In the genomic region with DNA sequence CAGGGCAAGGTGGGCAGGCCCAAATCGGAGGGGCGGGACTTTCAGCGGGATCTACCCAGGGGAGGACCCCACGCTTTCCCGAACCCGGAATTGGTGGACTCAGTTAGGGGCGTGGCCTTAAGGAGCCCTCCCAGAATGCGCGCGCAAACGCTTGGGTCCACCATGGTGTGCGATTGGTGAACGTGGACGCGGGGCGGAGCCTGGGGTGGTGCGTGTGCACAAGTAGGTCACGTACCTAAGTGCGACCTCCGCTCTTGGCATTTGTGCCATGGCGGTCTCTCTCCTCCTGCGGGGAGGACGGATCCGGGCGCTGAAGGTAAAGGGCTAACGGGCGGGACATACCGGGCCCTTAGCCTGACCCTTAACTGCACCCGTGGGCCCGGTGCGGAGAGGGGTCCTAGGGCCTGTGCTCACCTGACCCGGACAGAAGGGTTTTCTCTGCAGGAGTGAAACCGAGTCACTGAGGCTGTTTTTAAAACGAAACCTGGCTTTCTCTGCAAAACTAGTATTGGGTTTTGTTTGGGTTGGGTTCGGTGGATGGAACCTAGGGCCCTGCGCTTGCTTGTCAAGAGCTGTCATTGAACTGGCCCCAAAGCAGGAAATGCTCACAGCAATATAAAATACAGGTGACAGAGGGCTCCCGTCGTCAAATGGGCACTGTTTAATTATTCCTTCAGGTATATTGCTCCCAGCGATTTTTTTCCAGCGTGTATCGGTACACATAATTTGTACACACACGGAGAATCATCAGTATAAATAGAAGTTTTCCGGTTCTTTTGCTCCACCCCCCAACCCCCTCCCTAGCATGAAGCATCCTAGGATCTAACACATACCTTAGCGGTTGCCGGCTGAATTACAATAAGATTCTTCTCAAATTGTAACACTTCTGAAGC, we compare ENCODE assay signal across 8 mouse cellular contexts. TPM values are rescaled to one million over a fixed set of nuclear protein-coding genes. Genes with fewer than 3 reads are reported as not detected.
DNase-seq lines count a peak whose midpoint lies in the region; ATAC-seq and TF ChIP-seq lines count a peak whose summit lies in the region.

Wdr4 (minus strand) TSS at position 35 of the 893 bp plus-strand sequence.
Ndufv3 (plus strand) TSS at position 170 of the 893 bp plus-strand sequence.

- ATAC-seq in Patski = peak; percentile 94
- ATAC-seq in hindbrain, embryonic 13.5 days (ENCODE audit: low FRiP score) = peak; percentile 92

- peak within 1 kb of the TSS; percentile 75 for H3K4me2 ChIP-seq in hindbrain, embryonic 13.5 days

- H3K36me3 ChIP-seq in hindbrain, embryonic 13.5 days = peaks cover 20% of the 10 kb centered on the region

- CTCF ChIA-PET in Patski (lab: Charles Lee) = interaction anchor here (0.7 to 2.1 kb wide), 9 partner anchors 46 to 148 kb away, joined by 3 to 9 read pairs (median 4); no protein-coding TSS in a partner anchor

- no peak for TF ChIP-seq CTCF in Patski (IDR thresholded peaks at IDR 0.05)

- in situ Hi-C loops in Patski (cut with MboI; ENCODE audit: low pct_unique_long_range_greater_than_20kb) = loop anchor here (10.0 kb wide), 2 partner anchors 145 to 505 kb away; no protein-coding TSS in a partner anchor

- H3K27me3 ChIP-seq in Patski = no peaks in the 10 kb centered on the region
- no peaks in the 10 kb centered on the region for H3K27me3 ChIP-seq in hindbrain, embryonic 13.5 days

- peak within 1 kb of the TSS; percentile 60 for H3K4me3 ChIP-seq in hindbrain, embryonic 13.5 days

- H3K27ac ChIP-seq in hindbrain, embryonic 13.5 days = peak within 1 kb of the TSS; percentile 82

- POLR2A ChIA-PET in Patski (lab: Charles Lee) = interaction anchor here (0.6 kb wide), 1 partner anchor 38 kb away, joined by 4 read pairs; no protein-coding TSS in a partner anchor

- DNase-seq in Patski (ENCODE audit: low read depth, low spot score) = peak; percentile 86
- DNase-seq in cerebellum, postnatal 14 days = peak; percentile 99
- DNase-seq in frontal cortex, postnatal 14 days (ENCODE audit: low spot score in 2 of 2) = peak; percentile 97 to 98
- DNase-seq in layer of hippocampus, postnatal 25 days (ENCODE audit: extremely low spot score in 1 of 2, low spot score in 1 of 2) = peak; percentile 91 to 94
- peak; percentile 100 for DNase-seq in lung, postnatal 25 days (ENCODE audit: low spot score)
- DNase-seq in retina, embryonic 14.5 days (ENCODE audit: low spot score) = peak; percentile 100
- peak; percentile 100 for DNase-seq in thymus, postnatal 4 days

- H3K4me1 ChIP-seq in hindbrain, embryonic 13.5 days (replicated peaks) = peaks cover 44% of the 10 kb centered on the region

- no peaks in the 10 kb centered on the region for H3K9me3 ChIP-seq in hindbrain, embryonic 13.5 days

- WGBS in hindbrain, embryonic 13.5 days = under 1% methylated on average over 45 of the region's 45 CpGs

- peak within 1 kb of the TSS; percentile 77 for H3K9ac ChIP-seq in hindbrain, embryonic 13.5 days

RNA-seq across cellular contexts. Expression of gene Wdr4, which starts in this region (rescaled TPM):
- 28.9 TPM for polyA plus RNA-seq in Patski (2021)
- polyA plus RNA-seq in hindbrain, embryonic 13.5 days (2015; fragmentation: Nextera tagmentation; extraction: Ambion mirVana) = 33.2 and 38.5 TPM in 2 replicates
- total RNA-seq in layer of hippocampus, postnatal 25 days (2021) = 10 to 100 TPM; 23.8 to 25.6 TPM

RNA-seq across cellular contexts. Expression of gene Ndufv3, which starts in this region (rescaled TPM):
- 246 TPM for polyA plus RNA-seq in Patski (2021)
- 399 and 414 TPM in 2 replicates for polyA plus RNA-seq in hindbrain, embryonic 13.5 days (2015; fragmentation: Nextera tagmentation; extraction: Ambion mirVana)
- total RNA-seq in layer of hippocampus, postnatal 25 days (2021) = 100 to 1,000 TPM; 268 to 278 TPM

Comparison
In these comparisons a context has a peak if more than half of its experiments do, and no peak if none do; other contexts are left out.
1. Peak in every context shown above with its lines: DNase-seq, ATAC-seq, H3K4me3 ChIP-seq and H3K27ac ChIP-seq.